Mouse (Mus musculus): ENCODE measurements around the gene Gm21294.
"Not testable (repeated sequence)": the region's sequence is repeated elsewhere in the genome, so short reads cannot be mapped to it uniquely, and the experiment has no call there.

The Gm21294 gene

DNA sequence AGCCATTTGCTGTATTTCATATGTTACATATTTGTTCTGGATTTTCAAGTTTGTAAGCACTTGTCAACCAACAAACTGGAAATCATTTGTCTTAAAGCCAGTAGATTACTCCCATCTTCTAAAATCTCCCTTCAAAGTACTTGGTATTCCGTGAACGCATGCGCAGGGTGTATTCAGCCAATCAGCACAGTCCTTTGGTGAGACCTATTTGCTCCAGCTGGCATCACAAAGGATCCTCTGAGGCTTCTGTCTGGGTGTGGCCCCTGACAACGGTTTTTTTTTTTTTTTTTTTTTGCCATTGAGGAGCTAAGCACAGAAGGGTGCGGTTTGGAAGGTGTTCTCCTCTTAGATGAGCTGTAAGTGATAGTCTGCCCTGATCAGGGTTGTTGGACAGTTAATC is at the start of gene Gm21294:
Gene Gm21294, plus strand, starts transcription at position 301 of the 400 bp plus-strand sequence.
- not testable (repeated sequence) for DNase-seq

DNA sequence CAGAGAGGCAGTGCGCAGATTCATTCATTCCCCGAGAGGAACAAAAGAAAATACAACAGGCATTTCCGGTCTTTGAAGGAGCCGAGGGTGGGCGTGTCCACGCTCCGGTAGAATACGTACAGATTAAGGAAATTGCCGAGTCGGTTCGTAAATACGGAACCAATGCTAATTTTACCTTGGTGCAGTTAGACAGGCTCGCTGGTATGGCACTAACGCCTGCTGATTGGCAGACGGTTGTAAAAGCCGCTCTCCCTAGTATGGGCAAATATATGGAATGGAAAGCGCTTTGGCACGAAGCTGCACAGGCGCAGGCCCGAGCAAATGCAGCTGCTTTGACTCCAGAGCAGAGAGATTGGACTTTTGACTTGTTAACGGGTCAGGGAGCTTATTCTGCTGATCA is 73.6 kb downstream of the Gm21294 start:
- DNase-seq: not testable (repeated sequence)
